Mouse (Mus musculus) G1E (cell line): ENCODE results near the gene Rere. TPM values are rescaled to one million over a fixed set of nuclear protein-coding genes. Genes with fewer than 3 reads are reported as not detected.
A peak's percentile ranks its signal among the peaks of the same experiment; 100 is the strongest.

Experiments used
- ATAC-seq: 2 replicates; pipeline ENCODE4 v1.8.0; 2016; ENCODE audit warnings: mild to moderate bottlenecking; ENCODE audit not compliant: insufficient number of reproducible peaks, poor library complexity, low FRiP score, severe bottlenecking; ENCODE audit errors: extremely low read depth
- DNase-seq: peaks from one replicate; pipeline ENCODE4 v3.0.0; 2012; ENCODE audit warnings: low spot score
- H3K27me3 ChIP-seq: 2 replicates; pipeline ENCODE4 v1.6.1; 2012; ENCODE audit warnings: mild to moderate bottlenecking, low read length, inconsistent platforms; ENCODE audit not compliant: insufficient read depth
- H3K36me3 ChIP-seq: replicated peaks from 2 replicates; pipeline ENCODE3; 2012; ENCODE audit warnings: mild to moderate bottlenecking, inconsistent platforms
- H3K4me1 ChIP-seq: 2 replicates; pipeline ENCODE4 v1.6.1; 2012; ENCODE audit warnings: low read depth, low read length, inconsistent platforms, mixed read lengths; ENCODE audit not compliant: insufficient read depth
- H3K4me3 ChIP-seq: 2 replicates; pipeline ENCODE4 v1.5.1; 2012; ENCODE audit warnings: low read depth, mild to moderate bottlenecking, inconsistent platforms, low read length, moderate library complexity, mixed read lengths
- H3K9me3 ChIP-seq: replicated peaks from 2 replicates; pipeline ENCODE4 v1.6.1; 2012; ENCODE audit warnings: inconsistent platforms
- CTCF ChIP-seq: IDR thresholded peaks from 2 replicates; pipeline ENCODE4 v1.5.1; 2012; ENCODE audit warnings: low read depth, low read length, inconsistent platforms, mixed read lengths
- GATA1 ChIP-seq: IDR thresholded peaks from 2 replicates; pipeline ENCODE4 v1.6.1; 2012; ENCODE audit warnings: borderline replicate concordance, low read length, inconsistent platforms, mixed read lengths
- GATA2 ChIP-seq: IDR thresholded peaks from 2 replicates; pipeline ENCODE4 v1.6.1; 2012; ENCODE audit warnings: low read depth, low read length, inconsistent platforms, borderline replicate concordance
- POLR2AphosphoS5 ChIP-seq: IDR thresholded peaks from 2 replicates; pipeline ENCODE4 v1.6.1; 2012; ENCODE audit warnings: low read depth, low read length, inconsistent platforms; ENCODE audit not compliant: insufficient replicate concordance
- TAL1 ChIP-seq: conservative IDR thresholded peaks from 2 replicates; pipeline ENCODE4 v1.6.1; 2012; ENCODE audit warnings: low read depth, low read length, inconsistent platforms, mixed read lengths
- polyA plus RNA-seq: library from polyadenylated mRNA; stranded (reverse); fragments of >175 nt; gene quantifications from 2 replicates; pipeline ENCODE4 v1.2.3, GENCODE M21; 2012
- total RNA-seq, 2 experiments: library from RNA; stranded (forward) in 1 of 2; stranded (reverse) in 1 of 2; fragments of 200-1000 nt in 1 of 2; fragments of >200 nt in 1 of 2; fragmentation: Nextera tagmentation in 1 of 2; gene quantifications; 2 replicates each; pipeline ENCODE4 v1.2.3; 2014 to 2017

Gene Rere
- total RNA-seq (2014; fragmentation: Nextera tagmentation) (154 and 173 TPM in 2 replicates), total RNA-seq (2017) (17.4 and 18.6 TPM in 2 replicates), polyA plus RNA-seq (329 and 361 TPM in 2 replicates)

DNA sequence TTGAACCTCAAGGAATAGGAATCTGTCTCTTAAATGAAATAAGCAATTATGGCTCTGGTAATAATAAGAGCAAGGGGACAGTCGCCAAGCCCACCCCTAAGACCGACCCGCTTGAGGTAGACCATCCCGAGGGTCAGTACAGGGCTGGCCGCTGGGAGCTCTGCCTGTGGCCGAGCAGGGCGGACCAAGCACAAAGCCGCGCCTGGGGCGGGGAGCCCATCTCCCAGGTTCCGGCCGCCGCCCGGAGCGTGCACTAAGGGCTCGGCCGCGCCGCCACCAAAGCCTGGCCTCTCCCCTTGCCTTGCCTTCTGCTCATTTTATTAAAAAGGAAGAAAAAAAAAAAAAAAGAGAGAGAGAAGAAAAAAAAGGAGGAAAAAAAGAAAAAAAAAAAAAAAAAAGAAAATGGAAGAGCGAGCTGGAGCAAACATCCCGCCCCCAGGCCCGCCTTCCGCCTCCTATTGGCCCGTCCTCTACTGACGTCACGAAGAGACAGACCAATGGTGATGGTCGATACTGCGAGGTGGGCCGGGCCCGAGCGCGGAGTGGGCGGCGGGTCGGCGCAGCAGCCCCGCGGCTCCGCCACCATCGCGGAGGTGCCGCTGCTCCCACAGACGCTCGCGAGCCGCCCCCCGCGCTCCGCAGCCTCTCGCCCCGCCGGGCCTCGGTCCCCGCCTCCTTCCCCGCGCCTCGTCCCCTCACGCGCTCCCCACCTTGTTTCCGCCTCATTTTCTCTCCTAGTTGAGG lies at the start of gene Rere:
Gene Rere (plus strand): TSS at position 629 of the 744 bp plus-strand sequence.
- Histone ChIP-seq H3K36me3 (peaks cover 6% of the 10 kb centered on the region), H3K4me1 (peaks cover 25% of the 10 kb centered on the region), H3K4me3 (peak within 1 kb of the TSS; percentile 87), H3K9me3 (no peaks in the 10 kb centered on the region), H3K27me3 (no peaks in the 10 kb centered on the region)
- TF ChIP-seq CTCF = no peak
- no peak for TF ChIP-seq TAL1
- no peak for TF ChIP-seq GATA1
- TF ChIP-seq POLR2AphosphoS5 = no peak
- TF ChIP-seq GATA2 = no peak
- peak; percentile 97 for DNase-seq
- peak; percentile 97 for ATAC-seq

DNA sequence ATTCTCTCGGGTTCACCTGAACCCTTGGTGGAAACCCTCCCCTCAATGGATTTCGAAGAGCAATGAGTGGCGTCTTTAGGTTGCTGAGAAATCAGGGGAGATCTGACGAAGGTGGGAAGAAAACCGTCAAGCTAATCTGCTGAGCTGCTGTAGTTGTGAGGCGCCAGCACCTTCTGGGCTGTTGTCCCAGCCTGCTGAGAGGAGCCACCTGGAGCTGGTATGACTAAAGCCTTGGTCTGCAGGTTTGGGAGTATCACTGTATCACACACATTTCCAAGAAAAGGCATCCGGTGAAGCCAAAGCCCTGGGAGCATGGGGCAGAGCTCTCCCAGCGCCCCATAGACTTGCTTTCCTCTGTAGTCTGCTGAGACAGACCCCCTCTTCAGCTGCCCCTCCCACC lies 49.6 kb upstream of the Rere start:
- no peak for TF ChIP-seq CTCF
- TF ChIP-seq GATA2 = no peak
- no peak for TF ChIP-seq POLR2AphosphoS5
- no peak for TF ChIP-seq GATA1
- TF ChIP-seq TAL1 = no peak
- H3K9me3 ChIP-seq = no peaks in the 10 kb centered on the region
- H3K4me3 ChIP-seq = no peak overlapping the region
- H3K36me3 ChIP-seq = no peaks in the 10 kb centered on the region
- DNase-seq (no peak), ATAC-seq (no peak)
- H3K27me3 ChIP-seq = peaks cover 34% of the 10 kb centered on the region
- peaks cover 46% of the 10 kb centered on the region for H3K4me1 ChIP-seq

DNA sequence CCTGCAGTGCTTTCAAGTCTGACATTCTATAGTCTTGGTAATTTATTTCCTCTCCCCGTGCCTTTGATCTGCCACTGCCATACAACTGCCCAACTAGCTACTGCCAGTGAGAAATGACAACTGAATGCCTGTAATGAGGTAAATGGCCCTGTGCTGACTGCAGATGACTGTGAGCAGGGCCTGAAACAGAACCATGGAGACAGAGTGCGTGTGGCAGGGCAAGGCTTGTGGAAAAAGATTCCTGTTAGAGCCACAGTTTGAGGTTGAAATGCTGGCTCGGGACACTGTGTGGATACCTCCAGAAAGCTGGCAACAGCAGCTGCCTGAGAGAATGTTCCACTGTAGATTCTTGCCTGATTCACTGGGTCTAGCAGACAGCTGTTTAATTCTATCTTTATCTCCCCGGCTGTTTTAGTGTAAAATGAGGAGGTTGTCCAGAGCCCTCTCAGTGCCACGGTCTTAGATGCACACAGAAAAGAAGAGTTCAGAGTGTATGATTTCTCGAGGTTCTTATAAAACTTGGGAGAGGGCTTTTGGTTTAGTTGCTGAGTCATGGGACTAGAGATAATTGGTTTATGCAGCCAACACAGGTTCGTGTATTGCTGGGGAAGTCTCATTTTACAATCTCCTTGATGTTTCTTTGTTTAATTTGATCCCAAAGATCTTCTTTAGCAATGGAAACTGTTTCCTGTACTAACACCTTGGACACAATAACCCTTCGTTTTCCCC lies 46.7 kb upstream of the Rere start:
- H3K9me3 ChIP-seq = no peaks in the 10 kb centered on the region
- TF ChIP-seq POLR2AphosphoS5 (no peak), TAL1 (no peak), GATA1 (no peak), GATA2 (no peak), CTCF (no peak)
- H3K4me3 ChIP-seq = no peak overlapping the region
- no peak for DNase-seq
- peaks cover 48% of the 10 kb centered on the region for H3K4me1 ChIP-seq
- peaks cover 20% of the 10 kb centered on the region for H3K27me3 ChIP-seq
- no peak for ATAC-seq
- peaks cover 18% of the 10 kb centered on the region for H3K36me3 ChIP-seq

DNA sequence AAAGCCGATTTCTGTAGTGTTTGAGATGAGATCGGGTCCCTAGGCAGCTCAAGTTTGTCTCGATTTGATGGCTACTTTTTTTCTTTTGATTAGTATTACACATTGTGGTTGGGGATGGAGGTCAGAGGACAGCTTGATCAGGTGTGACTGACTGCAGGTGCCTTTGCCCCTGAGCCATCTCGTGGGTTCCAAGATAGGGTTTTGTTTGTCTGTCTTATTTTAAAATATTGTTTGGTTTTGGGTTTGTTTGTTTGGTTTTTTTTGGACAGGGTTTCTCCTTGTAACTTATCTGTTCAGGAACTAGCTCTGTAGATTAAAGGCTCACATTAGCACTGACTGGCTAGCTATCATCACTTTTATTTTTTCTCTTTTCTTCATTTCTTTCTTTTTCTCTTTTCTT lies 45.9 kb upstream of the Rere start:
- no peaks in the 10 kb centered on the region for H3K9me3 ChIP-seq
- TF ChIP-seq GATA2 (no peak), TAL1 (no peak), POLR2AphosphoS5 (no peak), CTCF (no peak), GATA1 (no peak)
- no peak for ATAC-seq
- peaks cover 25% of the 10 kb centered on the region for H3K36me3 ChIP-seq
- H3K4me3 ChIP-seq = no peak overlapping the region
- H3K4me1 ChIP-seq = peaks cover 49% of the 10 kb centered on the region
- DNase-seq = no peak
- peaks cover 16% of the 10 kb centered on the region for H3K27me3 ChIP-seq

DNA sequence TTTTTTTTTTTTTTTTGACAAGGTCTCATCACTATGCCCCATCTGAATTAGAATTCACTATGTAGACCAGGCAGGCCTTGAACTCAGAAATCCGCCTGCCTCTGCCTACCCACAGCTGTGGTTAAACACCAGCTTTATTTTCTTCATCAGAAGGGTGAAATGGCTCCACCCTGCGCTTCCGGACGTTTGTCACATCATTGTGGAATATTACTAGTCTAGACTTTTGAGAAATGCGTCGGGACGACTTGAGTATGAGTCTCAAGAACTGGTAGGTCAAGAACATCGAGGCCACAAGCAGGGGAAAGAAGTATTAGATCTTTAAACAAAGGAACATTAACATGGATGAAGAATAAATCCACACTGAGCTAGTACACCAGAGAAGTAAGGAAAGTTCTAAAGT lies 45.4 kb upstream of the Rere start:
- Histone ChIP-seq H3K4me1 (peaks cover 50% of the 10 kb centered on the region), H3K36me3 (peaks cover 29% of the 10 kb centered on the region), H3K27me3 (peaks cover 12% of the 10 kb centered on the region), H3K4me3 (peak overlapping the region; percentile 99), H3K9me3 (no peaks in the 10 kb centered on the region)
- TF ChIP-seq CTCF = no peak
- TF ChIP-seq GATA1 = no peak
- TF ChIP-seq POLR2AphosphoS5 = no peak
- no peak for TF ChIP-seq TAL1
- TF ChIP-seq GATA2 = no peak
- ATAC-seq (no peak), DNase-seq (no peak)

DNA sequence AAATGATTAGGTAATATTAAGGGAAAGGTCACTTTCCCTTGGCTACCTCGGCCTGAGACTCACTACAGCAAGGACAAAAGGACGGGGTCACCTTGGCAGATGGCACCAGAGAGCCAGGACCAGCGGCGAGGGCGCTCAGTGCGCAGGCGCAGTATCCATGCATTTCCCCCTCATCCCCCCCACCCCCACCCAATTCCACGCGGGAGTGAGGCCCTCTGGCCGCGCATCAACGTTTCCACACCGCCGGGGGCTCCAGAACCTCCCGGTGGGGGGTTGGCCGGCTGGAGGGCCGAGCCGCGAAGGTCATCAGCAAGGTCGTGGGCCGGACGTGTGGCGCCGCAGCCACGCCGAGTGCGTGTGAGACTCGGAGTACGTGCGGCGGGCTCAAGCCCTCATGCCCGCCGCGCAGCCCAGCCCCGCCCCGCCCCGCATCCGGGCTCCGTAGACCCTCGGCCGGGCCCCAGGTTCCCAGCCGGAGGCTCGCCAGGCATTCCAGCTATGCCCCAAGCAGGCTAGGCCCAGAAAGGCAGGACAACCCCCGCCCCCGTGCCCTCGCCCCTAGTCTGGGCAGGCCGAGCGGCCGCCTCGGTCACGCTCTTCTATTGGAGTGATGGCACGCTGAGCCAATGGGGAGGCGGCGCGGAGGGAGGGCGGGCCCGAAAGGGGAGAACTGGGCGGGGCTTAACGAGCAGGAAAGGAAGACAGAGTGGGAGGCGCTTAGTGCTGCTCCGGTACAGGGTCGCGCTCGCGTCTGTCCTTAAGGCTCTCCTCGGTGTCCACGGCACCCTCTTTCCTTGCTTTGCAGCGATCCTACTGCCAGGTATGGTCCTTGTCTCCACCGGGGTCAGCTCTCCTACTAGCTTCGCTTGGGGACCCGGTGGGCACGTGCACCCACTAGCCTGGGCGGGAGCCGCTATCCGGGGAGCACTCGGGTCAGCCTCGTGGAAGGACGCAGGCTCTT lies 44.6 kb upstream of the Rere start, which contains the start of gene Eno1:
Gene Eno1 (plus strand): TSS at position 201 of the 961 bp plus-strand sequence.
- TF ChIP-seq TAL1 (no peak), POLR2AphosphoS5 (no peak), GATA2 (no peak)
- Histone ChIP-seq H3K4me1 (peaks cover 57% of the 10 kb centered on the region), H3K9me3 (no peaks in the 10 kb centered on the region), H3K27me3 (peaks cover 4% of the 10 kb centered on the region), H3K4me3 (peak within 1 kb of the TSS; percentile 99), H3K36me3 (peaks cover 37% of the 10 kb centered on the region)
- DNase-seq (peak; percentile 89), ATAC-seq (peak; percentile 87)
